Mouse (Mus musculus) adrenal gland, postnatal 4 days (tissue): ENCODE measurements around the gene Mpp2. TPM values are rescaled to one million over a fixed set of nuclear protein-coding genes. Genes with fewer than 3 reads are reported as not detected.

Experiments used
- DNase-seq, 2 experiments: peaks; one replicate each; pipeline ENCODE4 v3.0.0; 2021 to 2022; ENCODE audit warnings: low spot score in 2 of 2, mixed read lengths in 2 of 2
- total RNA-seq, 2 experiments: library from RNA; stranded (reverse); gene quantifications; 2 replicates each; pipeline ENCODE4 v1.2.3; 2021

The Mpp2 gene
- total RNA-seq, 2 experiments from 2014 or later, result 8.8 to 11.5 TPM

DNA sequence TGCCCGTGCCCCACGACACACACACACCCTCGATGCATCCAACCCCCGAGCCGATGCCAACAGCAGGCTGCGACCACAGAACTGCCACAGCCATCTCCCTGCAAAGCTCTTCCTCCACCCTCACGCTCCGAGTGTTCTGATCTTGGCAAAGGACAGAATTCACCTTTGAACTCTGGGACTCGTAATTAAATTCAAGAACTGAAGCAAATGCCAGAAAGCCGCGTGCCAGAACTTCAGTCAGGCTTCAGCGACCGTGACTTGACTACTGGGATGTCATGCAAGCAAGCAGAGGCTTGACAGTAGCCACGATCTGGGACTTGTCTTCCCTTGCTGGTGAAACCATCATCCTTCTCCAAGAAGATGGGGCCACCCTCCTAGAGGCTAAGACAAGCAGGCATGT lies 14.6 kb downstream of the Mpp2 start:
- no peak for DNase-seq

DNA sequence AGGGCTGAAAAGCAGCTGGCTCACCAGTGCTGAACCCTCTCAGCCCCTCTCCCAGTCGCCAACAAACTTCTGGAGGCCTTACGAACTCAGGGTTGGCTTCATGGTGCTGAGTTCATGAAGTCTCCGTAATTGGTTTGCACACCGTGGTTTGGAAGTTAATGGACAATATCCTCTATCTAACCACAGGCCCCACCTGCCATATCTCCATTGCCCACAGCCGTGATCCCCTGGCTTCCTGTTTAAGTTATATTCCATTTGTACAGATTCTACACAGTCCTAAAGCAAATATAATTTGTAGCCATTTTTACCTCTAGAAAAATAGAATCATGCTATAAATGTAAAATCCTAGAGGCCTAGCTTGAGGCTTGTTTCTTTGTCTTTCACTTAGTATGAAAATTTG lies 15.6 kb downstream of the Mpp2 start:
- DNase-seq, result no peak

DNA sequence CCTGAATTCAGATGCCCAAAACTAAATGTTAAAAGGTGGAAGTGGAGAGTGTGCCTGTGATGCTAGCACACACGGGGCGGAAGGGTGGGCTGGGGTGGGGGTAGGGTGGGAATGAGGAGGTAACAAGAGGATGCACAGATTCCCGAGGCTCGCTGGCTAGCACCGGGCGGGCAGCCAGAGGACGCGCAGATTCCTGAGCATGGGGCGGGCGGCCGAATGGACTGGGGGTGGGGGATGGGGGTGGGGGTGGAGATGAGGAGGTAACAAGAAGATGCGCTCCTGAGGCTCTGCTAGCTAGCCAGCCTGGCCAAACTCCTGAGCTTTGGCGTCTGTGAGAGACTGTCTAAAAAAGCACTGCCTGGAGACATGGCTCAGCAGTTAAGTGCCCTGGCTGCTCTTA lies 17.9 kb downstream of the Mpp2 start:
- no peak for DNase-seq

DNA sequence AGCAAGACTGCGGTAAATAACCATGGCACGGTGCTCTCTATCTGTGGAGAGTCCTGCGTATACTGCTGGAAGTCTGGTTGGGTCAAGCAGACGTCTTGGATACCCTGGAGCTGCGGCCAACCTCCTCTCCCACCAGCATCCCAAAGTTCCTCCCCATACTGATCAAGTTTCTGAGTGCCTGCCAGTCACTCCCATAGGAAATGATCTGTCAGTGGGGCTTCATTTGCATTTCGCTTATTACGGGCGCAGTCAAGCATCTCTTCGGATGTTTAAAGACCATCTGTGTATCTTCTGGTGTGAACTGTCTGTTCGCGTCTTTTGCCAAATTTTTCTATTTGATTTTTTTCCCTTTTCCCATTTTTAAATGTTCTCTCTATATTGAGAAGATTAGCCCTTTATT lies 18.7 kb downstream of the Mpp2 start:
- DNase-seq, result no peak

DNA sequence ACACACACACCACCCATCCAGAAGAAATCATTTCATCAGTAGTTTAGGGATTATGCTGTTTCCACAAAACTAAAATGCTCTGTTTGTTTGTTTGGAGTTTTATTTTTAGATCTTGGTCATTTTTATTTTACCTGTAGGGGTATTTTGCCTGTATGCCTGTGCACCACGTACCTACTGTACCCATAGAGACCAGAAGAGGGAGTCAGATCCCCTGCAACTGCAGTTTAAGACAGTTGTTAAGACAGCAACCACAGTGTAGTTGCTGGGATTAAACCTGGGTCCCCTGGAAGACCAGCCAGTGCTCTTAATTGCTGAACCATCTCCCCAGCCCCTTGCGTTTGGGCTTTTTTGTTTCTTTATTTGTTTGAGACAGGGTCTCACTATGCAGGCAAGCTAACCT lies 19.3 kb downstream of the Mpp2 start:
- DNase-seq, result no peak

DNA sequence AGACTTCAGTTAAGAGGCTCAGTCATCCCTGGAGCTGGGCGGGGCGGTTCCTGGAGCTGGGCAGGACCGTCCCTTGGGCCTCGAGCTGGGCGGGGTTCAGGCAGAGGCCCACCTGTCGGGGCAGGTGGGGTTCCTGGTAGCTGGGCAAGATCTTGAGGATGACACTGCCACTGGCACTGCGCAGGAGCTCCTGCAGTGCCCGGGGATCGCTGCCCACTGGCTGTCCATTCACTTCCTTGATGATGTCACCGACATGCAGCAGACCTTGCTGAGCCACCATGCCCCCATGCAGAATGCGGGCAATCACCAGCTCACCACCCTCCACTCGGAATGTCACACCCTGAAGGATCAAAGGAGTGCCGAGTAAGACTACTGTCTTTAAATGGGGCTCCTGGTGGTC lies 25.2 kb downstream of the Mpp2 start:
- DNase-seq, result no peak

DNA sequence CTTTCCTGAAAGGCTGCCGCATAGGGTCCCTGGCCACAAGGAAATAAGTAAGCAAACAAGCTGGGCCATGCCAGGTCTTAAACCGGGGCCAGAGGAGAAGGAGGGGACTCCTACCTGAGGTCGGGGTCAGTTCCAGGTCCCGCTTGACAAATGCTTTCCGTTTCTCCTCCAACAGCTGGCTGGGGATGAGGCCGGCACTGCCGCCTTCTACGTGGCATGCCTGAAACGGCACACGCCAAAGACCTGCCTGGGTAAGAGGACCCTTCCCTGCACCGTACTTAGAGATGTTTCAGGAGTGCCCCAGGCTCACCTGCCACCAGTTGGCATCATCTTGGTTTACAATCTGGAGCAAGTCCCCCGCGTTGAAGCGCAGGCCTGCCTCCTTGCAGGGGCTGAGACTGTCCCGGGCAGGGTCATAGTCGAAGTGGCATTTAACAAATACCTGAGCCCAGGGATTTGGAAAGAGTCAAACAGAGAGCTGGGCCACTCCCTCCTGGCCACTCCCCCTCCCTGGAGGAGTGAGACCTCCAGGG lies 26.3 kb downstream of the Mpp2 start:
- DNase-seq, result no peak

DNA sequence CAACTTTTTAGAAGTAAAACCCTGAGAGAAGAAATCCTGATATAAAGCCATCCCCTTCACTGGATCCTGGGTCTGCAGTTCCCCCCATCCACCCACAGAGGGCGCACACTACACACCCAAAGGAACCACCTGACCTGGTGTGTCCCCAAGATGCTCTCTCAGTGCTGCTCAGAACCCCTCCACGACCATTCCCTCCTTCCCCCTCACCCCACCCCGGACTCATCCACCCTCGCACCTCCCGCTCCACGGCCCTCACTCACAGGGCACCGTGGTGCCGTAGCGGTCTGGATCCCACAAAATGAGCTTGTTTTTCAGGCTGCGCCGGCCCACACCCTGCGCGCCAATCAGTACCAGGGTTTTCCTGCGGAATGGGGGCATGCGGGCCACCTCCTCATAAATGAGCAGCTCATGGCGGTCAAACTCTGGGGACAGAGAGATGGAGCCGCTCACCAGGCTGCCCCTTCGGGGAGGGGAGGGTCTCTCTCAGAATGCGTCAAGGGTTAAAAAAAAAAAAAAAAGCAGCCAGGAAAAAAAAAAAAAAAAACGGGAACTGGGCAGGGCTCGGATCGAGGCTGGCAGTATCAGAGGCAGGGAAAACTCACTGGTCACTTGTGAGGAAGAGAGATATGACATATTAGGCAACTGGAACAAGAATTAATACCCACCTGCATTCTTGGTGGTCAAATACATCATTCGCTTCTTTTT lies 26.9 kb downstream of the Mpp2 start:
- peak; percentile 28 to 59 for DNase-seq

DNA sequence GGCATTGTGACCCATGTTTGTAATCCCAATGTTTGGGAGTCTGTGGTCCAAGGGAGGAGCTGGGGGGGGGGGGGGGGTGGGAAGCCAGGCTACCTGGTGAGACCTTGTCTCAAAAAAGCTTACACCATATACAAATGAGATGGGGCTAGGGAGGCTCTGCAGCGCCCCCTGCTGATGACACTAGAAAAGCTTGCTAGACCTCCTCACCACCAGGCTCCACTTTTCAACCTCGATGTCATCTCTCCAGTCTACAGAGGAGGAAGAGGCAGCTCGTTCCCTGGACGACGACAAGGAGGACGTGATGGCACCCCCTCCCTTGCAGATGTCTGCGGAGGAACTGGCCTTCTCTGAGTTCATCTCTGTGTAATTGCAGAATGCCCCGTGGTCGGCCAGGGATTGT lies 34.5 kb downstream of the Mpp2 start:
- no peak for DNase-seq

DNA sequence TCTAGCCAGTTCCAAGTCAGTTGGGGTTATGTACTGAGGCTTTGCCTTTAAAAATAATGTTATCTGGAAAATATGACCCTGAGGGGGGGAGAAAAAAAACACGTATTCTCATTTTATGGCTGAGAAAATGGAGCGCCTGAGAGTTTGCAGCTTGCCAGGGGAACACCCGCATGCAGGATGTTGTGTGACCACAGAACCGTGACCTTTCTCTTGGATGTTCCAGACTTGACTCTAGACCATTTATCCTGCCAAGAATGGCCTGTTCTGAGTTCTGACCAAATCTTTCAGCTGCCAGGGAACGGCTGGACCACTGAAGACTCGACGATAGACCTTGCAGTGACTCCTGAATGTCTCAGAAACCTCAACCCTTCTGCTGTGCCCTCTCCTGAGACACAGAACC lies 35.1 kb downstream of the Mpp2 start:
- DNase-seq, result no peak

DNA sequence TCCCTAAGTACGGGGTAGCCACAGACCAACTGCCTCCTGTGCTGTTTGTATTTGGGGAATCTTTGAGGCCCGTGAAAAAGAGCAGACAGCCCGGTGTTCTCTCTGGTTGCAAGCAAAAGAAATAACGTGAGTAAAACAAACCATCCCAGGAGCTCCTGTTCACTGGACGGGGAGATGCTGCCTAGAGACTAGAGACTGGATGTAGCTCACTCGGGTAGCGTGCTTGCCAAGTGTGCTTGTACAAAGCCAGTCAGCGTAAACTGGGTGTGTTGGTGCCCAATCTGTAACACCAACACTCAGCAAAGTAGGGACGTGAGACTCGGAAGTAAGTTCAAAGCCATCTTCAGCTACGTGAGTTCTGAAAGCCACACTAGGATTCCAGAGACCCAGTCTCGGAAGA lies 35.6 kb downstream of the Mpp2 start:
- DNase-seq, result no peak

DNA sequence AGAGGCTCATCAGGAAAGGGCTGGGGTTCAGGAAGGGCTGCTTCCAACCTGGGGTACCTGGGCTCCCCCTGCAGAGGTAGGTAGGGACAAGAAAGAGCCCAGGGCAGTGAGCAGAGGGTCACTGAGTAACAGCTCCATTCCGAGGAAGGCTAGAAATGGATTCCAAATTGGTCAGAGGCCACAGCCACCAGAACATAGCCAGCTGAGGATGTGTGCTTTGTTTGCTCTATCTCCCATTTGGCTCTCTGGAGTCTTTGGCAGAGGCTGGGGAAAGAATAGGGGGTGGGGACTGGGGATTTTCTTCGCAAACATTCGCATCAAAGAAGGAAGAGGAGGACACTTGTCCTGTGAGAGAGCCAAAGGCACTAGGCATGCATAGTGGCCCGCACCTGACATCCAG lies 36.4 kb downstream of the Mpp2 start:
- DNase-seq, result no peak

DNA sequence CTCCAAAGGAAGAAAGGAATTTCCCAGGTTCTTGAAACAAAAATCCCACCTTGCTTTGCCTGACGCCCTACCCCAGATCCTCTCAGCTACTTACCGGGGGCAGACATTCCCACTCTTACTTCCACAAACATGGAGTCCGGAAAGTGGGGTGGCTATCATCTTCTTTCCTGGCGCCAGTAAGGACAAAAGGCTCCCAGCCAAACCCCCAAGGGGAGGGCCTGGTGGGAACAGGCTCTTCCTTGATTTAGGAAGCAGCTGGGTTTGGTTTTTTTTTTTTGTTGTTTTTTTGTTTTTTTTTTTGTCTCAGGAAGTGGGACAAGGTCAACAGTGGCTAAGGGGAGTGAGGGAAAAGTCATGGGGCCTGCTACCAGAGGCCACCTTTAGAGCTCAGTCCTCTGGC lies 36.8 kb downstream of the Mpp2 start:
- no peak for DNase-seq

DNA sequence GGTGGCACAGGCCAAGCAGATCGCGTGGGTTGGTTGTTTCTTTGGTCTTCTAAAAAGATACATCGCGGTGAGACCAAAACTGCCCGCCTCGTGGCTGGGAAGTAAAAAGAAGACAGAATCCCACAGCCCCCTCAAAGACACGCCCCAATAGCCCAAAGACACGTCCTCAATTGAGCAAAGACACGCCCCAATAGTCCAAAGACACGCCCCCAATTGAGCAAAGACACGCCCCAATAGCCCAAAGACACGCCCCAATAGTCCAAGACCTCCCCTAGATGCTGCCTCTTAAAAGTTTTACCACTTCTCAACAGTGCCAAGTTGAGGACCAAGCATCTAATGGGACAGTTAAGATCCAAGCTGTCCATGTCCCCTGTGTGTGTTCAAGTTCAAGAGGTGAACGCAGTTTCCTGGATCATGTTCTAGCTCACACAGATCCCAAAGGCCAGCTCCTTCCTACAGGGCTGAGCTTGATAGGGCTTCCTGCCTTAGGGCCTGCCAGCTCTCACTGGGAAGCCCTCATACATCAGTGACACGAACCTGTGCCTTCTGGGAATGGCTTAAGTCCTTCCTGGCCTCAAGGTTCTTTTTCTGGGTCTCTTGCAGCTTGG lies 38.3 kb downstream of the Mpp2 start:
- DNase-seq, result no peak

DNA sequence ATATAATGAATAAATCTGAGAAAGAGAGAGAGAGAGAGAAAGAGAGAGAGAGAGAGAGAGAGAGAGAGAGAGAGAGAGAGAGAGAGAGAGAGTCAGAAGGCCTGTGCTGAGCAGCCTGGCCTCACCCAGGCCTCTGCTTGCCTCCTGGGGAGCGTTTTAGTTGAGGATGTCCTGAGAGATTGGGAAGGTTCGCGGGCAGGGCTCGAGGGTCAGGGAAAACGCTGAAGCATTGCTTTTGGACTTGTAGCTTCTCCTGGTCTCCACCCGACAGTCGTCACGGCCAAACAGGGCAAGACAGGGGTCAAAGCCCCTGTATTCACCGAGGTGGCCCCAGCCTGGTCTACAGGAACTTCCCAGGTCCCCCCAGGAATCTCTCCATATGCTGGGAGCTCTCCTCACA lies 41.7 kb downstream of the Mpp2 start:
- DNase-seq, result no peak

DNA sequence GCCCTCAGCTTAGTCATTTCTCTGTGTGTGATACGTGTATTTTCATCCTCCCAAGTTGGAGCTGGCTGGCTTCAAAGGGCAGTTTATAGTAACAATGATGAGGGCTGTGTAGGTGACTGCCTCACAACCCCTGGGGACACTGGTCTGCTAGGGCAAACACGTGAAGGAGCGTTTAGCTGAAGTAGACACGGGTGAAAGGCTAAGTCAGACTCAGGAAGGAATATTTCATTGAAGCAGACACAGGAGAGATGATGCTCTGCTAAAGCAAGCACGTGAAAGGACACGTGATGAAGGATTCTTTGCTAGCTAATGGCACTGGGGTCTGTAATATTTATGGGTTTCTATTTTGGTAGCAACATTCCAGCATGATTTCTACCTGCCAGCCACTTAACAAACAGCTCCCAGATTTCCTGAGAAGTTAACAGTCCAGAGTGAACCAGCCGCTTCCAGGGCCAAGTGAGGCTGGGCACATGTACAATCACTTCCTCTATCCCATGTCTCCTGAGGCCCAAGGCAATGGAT lies 43.6 kb downstream of the Mpp2 start:
- no peak for DNase-seq

DNA sequence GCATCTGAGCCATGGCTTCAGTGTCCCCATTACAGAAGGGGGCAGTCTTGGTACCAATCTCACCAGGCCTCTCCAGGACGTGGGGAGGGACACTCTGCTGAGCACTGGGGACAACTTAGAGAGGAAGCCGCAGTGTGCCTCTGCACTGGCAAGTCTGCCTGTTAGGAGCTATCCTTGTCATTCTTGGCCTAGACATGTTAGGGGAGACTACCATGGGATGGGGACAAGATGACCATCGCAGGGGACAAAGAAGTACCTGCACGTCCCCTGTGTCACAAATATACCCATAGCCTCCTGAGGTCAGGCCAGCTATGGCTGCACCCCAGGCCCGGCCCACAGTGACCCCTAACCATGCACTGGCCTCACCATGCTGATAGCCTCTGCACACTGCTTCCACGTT lies 44.9 kb downstream of the Mpp2 start:
- DNase-seq, result no peak

DNA sequence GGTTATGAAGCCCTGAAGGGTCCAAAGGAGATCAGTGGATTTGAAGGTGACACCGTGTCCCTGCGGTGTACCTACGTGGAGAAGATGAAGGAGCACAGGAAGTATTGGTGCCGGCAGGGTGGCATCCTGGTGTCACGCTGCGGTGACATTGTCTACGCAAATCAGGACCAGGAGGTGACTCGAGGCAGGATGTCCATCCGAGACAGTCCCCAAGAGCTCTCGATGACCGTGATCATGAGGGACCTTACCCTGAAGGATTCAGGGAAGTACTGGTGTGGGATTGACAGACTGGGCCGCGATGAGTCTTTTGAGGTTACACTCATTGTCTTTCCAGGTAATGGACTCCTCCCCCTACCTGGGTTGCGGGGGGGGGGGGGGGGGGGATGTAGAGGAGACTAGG lies 45.3 kb downstream of the Mpp2 start:
- DNase-seq, result no peak

DNA sequence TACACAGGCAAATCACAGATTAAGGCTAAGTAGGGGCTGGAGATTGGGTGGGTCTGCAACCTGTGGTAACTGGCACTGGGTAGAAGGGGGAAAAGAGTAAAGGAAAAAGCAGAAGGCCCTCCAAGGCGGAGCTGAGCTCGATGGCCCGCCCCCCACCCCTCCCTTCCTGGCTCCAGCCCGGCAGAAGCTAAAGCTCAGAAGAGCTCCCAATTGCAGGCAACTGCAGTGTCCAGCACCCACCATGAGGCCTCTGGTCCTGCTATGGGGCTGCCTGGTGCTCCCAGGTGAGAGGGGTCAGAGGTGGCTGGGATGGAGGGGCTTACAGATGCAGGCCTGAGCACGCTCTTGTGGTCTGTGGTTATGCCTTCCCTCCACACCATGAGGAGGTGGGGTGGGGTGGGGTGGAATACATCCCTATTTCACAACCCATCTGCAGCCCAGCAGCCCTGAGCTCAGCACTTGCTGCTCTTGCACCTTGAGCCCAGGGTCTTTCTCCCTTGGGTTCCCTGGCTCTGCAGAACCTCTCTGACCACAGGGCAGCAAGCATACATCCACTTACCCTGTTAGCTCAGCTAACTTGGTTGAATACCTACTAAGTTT lies 46.9 kb downstream of the Mpp2 start, which contains the start of gene Cd300lg:
Cd300lg (plus strand) TSS at position 160 of the 600 bp plus-strand sequence.
- DNase-seq, result no peak

DNA sequence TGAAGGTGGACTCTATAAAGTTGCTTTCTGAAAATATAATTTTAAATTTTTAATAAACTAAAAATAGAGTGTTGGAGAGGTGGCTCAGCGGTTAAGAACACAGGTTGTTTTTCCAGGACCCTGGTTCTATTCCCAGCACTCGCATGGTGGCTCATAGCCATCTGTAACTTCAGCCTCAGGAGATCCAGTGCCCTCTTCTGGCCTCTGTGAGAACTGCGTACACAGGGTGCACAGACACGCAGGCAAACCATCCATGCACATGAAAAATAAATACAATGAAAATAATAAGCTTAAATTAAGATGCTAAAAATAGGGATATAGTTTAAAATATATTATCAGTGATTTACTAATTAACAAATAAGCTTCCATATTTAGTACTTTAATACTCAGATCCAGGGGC lies 47.7 kb downstream of the Mpp2 start:
- no peak for DNase-seq

DNA sequence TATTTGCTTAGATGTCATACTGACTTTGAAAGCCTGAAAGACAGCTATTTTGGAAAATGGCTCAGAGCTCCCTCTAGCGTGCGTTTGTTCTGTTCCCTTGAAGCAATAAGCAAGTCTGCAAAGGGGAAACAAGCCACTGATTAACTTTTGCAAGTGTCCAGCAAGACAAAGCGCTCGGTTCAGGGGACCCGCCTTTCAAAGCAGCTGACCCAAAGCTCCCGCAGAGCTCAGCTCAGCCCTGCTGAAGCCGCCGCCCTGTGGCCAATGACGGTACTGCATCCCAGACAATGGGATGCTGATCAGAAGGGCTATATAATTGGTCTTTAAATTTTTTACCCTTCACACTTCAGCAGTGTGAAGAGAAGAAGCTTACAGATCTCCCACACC lies 48.2 kb downstream of the Mpp2 start:
- DNase-seq, result peak; percentile 68 to 78

DNA sequence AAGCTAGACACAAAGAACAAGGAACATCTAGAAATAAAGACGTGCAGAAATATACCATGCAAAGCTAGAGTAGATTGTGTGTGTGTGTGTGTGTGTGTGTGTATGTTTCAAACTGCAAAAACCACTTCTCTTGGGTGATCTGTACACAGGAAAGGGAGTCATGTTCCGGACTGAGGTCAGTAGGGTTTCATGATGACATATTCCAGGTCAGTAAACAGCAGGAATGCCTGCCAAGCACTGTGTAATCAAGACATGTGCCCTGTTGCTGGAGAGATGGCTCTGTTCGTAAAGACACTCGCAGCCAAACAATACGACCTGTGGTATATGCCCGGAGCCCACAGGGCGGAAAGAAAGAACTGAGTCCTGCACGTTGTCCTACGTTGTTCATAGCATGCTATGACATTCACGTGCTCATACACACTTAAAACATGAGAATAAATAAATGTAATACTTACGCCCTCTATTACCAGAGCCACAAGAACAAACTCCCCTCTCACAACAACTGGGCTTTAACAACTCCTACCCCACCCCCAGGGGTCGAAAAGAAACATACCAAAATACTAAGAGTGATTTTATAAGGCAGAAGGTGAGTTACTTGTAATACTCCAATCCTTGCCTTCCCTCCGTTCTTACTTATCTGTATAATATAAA lies 48.7 kb downstream of the Mpp2 start:
- no peak for DNase-seq
